17 mouse cellular contexts compared by ENCODE assay signal in the genomic region with DNA sequence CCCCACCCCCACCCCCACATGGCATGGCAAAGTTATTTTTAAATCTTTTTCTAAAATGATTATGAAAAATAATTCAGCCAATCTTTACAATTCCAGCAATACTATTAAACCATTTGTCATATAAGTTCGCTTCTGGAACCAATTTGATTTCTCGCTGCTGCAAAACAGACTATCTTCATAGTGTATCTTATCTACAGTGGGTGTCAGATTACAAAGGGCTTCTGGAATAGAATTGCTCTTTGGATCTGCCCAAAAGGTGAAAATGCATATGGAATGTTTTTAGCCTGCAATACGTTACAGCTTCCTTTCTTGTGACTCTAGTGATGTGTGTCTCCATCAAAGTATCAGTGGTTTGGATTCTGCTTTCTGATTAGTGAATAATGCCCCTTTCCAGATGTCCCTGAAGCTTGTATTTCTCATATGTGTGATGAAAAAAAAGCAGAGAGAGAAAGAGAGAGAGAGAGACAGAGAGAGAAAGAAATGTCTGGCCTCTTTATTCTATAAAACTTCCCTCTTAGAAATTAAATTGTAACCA. TPM values are rescaled to one million over a fixed set of nuclear protein-coding genes. Genes with fewer than 3 reads are reported as not detected.
DNase-seq lines count a peak whose midpoint lies in the region; ATAC-seq lines count a peak whose summit lies in the region.
"Had no signal": no experiment of that assay in that cellular context is flagged by ENCODE, and none has a peak within 500 bp of the region (broad histone marks: within the 10 kb centered on the region; RNA-seq: fewer than 3 reads in every experiment).

No protein-coding gene starts in this region.

- H3K9me3 ChIP-seq in kidney, embryonic 14.5 days (ENCODE audit: control insufficient read depth, low read length) = no peaks in the 10 kb centered on the region
- H3K9me3 ChIP-seq in forebrain, embryonic 12.5 days = no peaks in the 10 kb centered on the region
- H3K9me3 ChIP-seq in limb, embryonic 10.5 days (replicated peaks) = no peaks in the 10 kb centered on the region
- no peaks in the 10 kb centered on the region for H3K9me3 ChIP-seq in midbrain, embryonic 16.5 days (replicated peaks; ENCODE audit: control insufficient read depth, low read length, poor library complexity, severe bottlenecking)
- H3K9me3 ChIP-seq: megakaryocyte, embryonic 14.5 days had no signal

- peak overlapping the region; percentile 1; the same call in 1 of the 2 replicates for H3K4me2 ChIP-seq in kidney, embryonic 14.5 days (replicated peaks; ENCODE audit: low read depth, low read length)
- peak overlapping the region; percentile 50 for H3K4me2 ChIP-seq in forebrain, embryonic 12.5 days
- peak overlapping the region; percentile 31 for H3K4me2 ChIP-seq in midbrain, embryonic 16.5 days (ENCODE audit: low read length)

- ATAC-seq in kidney, embryonic 14.5 days (ENCODE audit: low FRiP score, low TSS enrichment) = no peak
- ATAC-seq in forebrain, embryonic 12.5 days (ENCODE audit: low FRiP score) = no peak
- no peak for ATAC-seq in midbrain, embryonic 16.5 days

- intact Hi-C loops in left cerebral cortex, postnatal 36 days (cut with DNase I) = loop anchor here (5.0 kb wide), 1 partner anchor 424 kb away; a partner anchor contains a TSS

- no peak overlapping the region; the same call in 1 of the 2 replicates for H3K4me3 ChIP-seq in kidney, embryonic 14.5 days (ENCODE audit: low read length)
- H3K4me3 ChIP-seq in forebrain, embryonic 12.5 days (replicated peaks) = peak overlapping the region; percentile 40
- peak overlapping the region; percentile 57 for H3K4me3 ChIP-seq in limb, embryonic 10.5 days
- H3K4me3 ChIP-seq in midbrain, embryonic 16.5 days (ENCODE audit: low read depth, low read length) = peak overlapping the region; percentile 3; the same call in 1 of the 2 replicates
- H3K4me3 ChIP-seq: heart, adult 2 months; megakaryocyte, embryonic 14.5 days had no signal

- no peaks in the 10 kb centered on the region for H3K27me3 ChIP-seq in kidney, embryonic 14.5 days (ENCODE audit: control insufficient read depth, insufficient read depth, low read length)
- H3K27me3 ChIP-seq in forebrain, embryonic 12.5 days = no peaks in the 10 kb centered on the region
- H3K27me3 ChIP-seq in limb, embryonic 10.5 days (ENCODE audit: low read depth, poor library complexity, severe bottlenecking) = no peaks in the 10 kb centered on the region
- no peaks in the 10 kb centered on the region for H3K27me3 ChIP-seq in midbrain, embryonic 16.5 days (ENCODE audit: control insufficient read depth, insufficient read depth, low read depth, low read length)
- H3K27me3 ChIP-seq: megakaryocyte, embryonic 14.5 days had no signal

- H3K27ac ChIP-seq in kidney, embryonic 14.5 days (ENCODE audit: low read depth, low read length) = no peak overlapping the region
- peak overlapping the region; percentile 47; the same call in 1 of the 2 replicates for H3K27ac ChIP-seq in forebrain, embryonic 12.5 days
- H3K27ac ChIP-seq in limb, embryonic 10.5 days = peak overlapping the region; percentile 90
- H3K27ac ChIP-seq in midbrain, embryonic 16.5 days (ENCODE audit: low read length) = no peak overlapping the region
- H3K27ac ChIP-seq: heart, adult 2 months had no signal

- no peak overlapping the region for H3K9ac ChIP-seq in kidney, embryonic 14.5 days (ENCODE audit: low read depth, low read length)
- no peak overlapping the region for H3K9ac ChIP-seq in forebrain, embryonic 12.5 days
- no peak overlapping the region for H3K9ac ChIP-seq in midbrain, embryonic 16.5 days (ENCODE audit: low read depth, low read length)

- H3K4me1 ChIP-seq in kidney, embryonic 14.5 days (ENCODE audit: control insufficient read depth, insufficient read depth, low read length) = no peaks in the 10 kb centered on the region
- peaks cover 28% of the 10 kb centered on the region for H3K4me1 ChIP-seq in forebrain, embryonic 12.5 days
- peaks cover 49% of the 10 kb centered on the region for H3K4me1 ChIP-seq in limb, embryonic 10.5 days
- H3K4me1 ChIP-seq in midbrain, embryonic 16.5 days (ENCODE audit: control insufficient read depth, insufficient read depth, low read length) = peaks cover 4% of the 10 kb centered on the region; the same call in 1 of the 2 replicates

- no peaks in the 10 kb centered on the region for H3K36me3 ChIP-seq in kidney, embryonic 14.5 days (ENCODE audit: control insufficient read depth, insufficient read depth, low read length)
- no peaks in the 10 kb centered on the region for H3K36me3 ChIP-seq in forebrain, embryonic 12.5 days (replicated peaks)
- H3K36me3 ChIP-seq in limb, embryonic 10.5 days = peaks cover 19% of the 10 kb centered on the region
- H3K36me3 ChIP-seq in midbrain, embryonic 16.5 days (ENCODE audit: control insufficient read depth, insufficient read depth, low read length) = no peaks in the 10 kb centered on the region

- DNase-seq in kidney, postnatal 4 days = no peak
- no peak for DNase-seq in limb, embryonic 10.5 days (ENCODE audit: low spot score)
- DNase-seq in T-cell, adult 2 months (ENCODE audit: low spot score) = no peak
- no peak for DNase-seq in layer of hippocampus, adult 11-12 months (ENCODE audit: low spot score)
- DNase-seq in left cerebral cortex, postnatal 36 days (ENCODE audit: low spot score in 2 of 2) = no peak
- DNase-seq: B cell, adult 2 months; cerebellum, postnatal 36 days; heart, adult 2 months; kidney, postnatal 10 days; lung, adult 18-20 months; thymus, postnatal 36 days had no signal

- WGBS in kidney, embryonic 14.5 days = 28% methylated on average over 3 of the region's 3 CpGs
- WGBS in forebrain, embryonic 12.5 days = 17% methylated on average over 3 of the region's 3 CpGs
- 7% methylated on average over 3 of the region's 3 CpGs for WGBS in limb, embryonic 10.5 days
- WGBS in midbrain, embryonic 16.5 days = 10% methylated on average over 3 of the region's 3 CpGs

RNA-seq across cellular contexts. Expression of a gene that starts 1.2 kb away (rescaled TPM):
- polyA plus RNA-seq in kidney, embryonic 14.5 days (2014; fragmentation: Nextera tagmentation; extraction: Ambion mirVana) = 6.9 and 8.2 TPM in 2 replicates
- 86.6 and 87.2 TPM in 2 replicates for polyA plus RNA-seq in forebrain, embryonic 12.5 days (2016; fragmentation: Nextera tagmentation; extraction: Ambion mirVana)
- polyA plus RNA-seq in limb, embryonic 10.5 days (2016; fragmentation: Nextera tagmentation; extraction: Ambion mirVana) = 216 and 262 TPM in 2 replicates
- 9.6 and 10.2 TPM in 2 replicates for polyA plus RNA-seq in midbrain, embryonic 16.5 days (2015; fragmentation: Nextera tagmentation; extraction: Ambion mirVana)
- 10 to 100 TPM; 64.0 to 72.6 TPM for total RNA-seq in left cerebral cortex, postnatal 36 days (2021)
- total RNA-seq: MEL; neutrophil, adult 5-6 weeks had no signal

RNA-seq across cellular contexts. Expression of a gene that starts 29.5 kb away (rescaled TPM):
- 37.1 and 38.1 TPM in 2 replicates for polyA plus RNA-seq in kidney, embryonic 14.5 days (2014; fragmentation: Nextera tagmentation; extraction: Ambion mirVana)
- polyA plus RNA-seq in forebrain, embryonic 12.5 days (2016; fragmentation: Nextera tagmentation; extraction: Ambion mirVana) = 31.5 and 31.9 TPM in 2 replicates
- 36.6 and 38.8 TPM in 2 replicates for polyA plus RNA-seq in limb, embryonic 10.5 days (2016; fragmentation: Nextera tagmentation; extraction: Ambion mirVana)
- 21.6 and 24.9 TPM in 2 replicates for polyA plus RNA-seq in midbrain, embryonic 16.5 days (2015; fragmentation: Nextera tagmentation; extraction: Ambion mirVana)
- 10 to 100 TPM; 17.2 to 19.0 TPM for total RNA-seq in left cerebral cortex, postnatal 36 days (2021)

Comparison
In these comparisons a context has a peak if more than half of its experiments do, and no peak if none do; other contexts are left out.
1. H3K27ac ChIP-seq: peak in forebrain, embryonic 12.5 days (single experiment) and limb, embryonic 10.5 days (single experiment); none in kidney, embryonic 14.5 days (single experiment) and midbrain, embryonic 16.5 days (single experiment).
2. Peak in every context shown above with its lines, with median percentiles within 50 percentile points of each other: H3K4me2 ChIP-seq.